In genomic region chr5:99958666-99959065, GRCm38 (mm10) we compare ENCODE assay signal across 29 mouse cellular contexts. TPM values are rescaled to one million over a fixed set of nuclear protein-coding genes. Genes with fewer than 3 reads are reported as not detected.
DNase-seq lines count a peak whose midpoint lies in the region; ATAC-seq and TF ChIP-seq lines count a peak whose summit lies in the region.
"Had no signal": no experiment of that assay in that cellular context is flagged by ENCODE, and none has a peak within 500 bp of the region (broad histone marks: within the 10 kb centered on the region; RNA-seq: fewer than 3 reads in every experiment).

No protein-coding gene starts in this region.

- H3K4me2 ChIP-seq in hindbrain, embryonic 12.5 days (replicated peaks): no peak overlapping the region
- H3K4me2 ChIP-seq: embryonic facial prominence, embryonic 13.5 days; forebrain, embryonic 12.5 days; forebrain, embryonic 15.5 days; heart, embryonic 12.5 days; heart, embryonic 15.5 days; hindbrain, embryonic 15.5 days had no signal

- no peak for TF ChIP-seq RAD21 in MEL (IDR thresholded peaks at IDR 0.05; ENCODE audit: low read depth, low read length)

- no peak for TF ChIP-seq CTCF in lung, adult 2 months (IDR thresholded peaks at IDR 0.05; ENCODE audit: insufficient read depth, low read length)
- TF ChIP-seq CTCF in MEL (IDR thresholded peaks at IDR 0.05 in 2 of 3, conservative IDR thresholded peaks at IDR 0.05 in 1 of 3; ENCODE audit: control insufficient read depth in 1 of 3, insufficient read depth in 1 of 3, low read depth in 2 of 3, low read length in 3 of 3, poor library complexity in 1 of 3, severe bottlenecking in 1 of 3): no peak

- no peaks in the 10 kb centered on the region for H3K27me3 ChIP-seq in MEL (ENCODE audit: control insufficient read depth in 1 of 2, insufficient read depth in 2 of 2, low read length in 2 of 2)
- no peaks in the 10 kb centered on the region for H3K27me3 ChIP-seq in hindbrain, embryonic 12.5 days
- H3K27me3 ChIP-seq: CH12.LX; embryonic facial prominence, embryonic 13.5 days; forebrain, embryonic 12.5 days; forebrain, embryonic 15.5 days; heart, embryonic 12.5 days; heart, embryonic 15.5 days; hindbrain, embryonic 15.5 days had no signal

- peaks cover 5% of the 10 kb centered on the region for H3K4me1 ChIP-seq in lung, adult 2 months (ENCODE audit: control insufficient read depth, insufficient read depth, low read length)
- H3K4me1 ChIP-seq in MEL (ENCODE audit: control insufficient read depth in 1 of 2, insufficient read depth in 2 of 2, low read length in 2 of 2): no peaks in the 10 kb centered on the region; a peak in 1 of 4 replicates
- H3K4me1 ChIP-seq in hindbrain, embryonic 12.5 days: peaks cover 7% of the 10 kb centered on the region; the same call in 1 of the 2 replicates
- H3K4me1 ChIP-seq: embryonic facial prominence, embryonic 13.5 days; forebrain, embryonic 15.5 days; heart, embryonic 12.5 days; heart, embryonic 15.5 days; hindbrain, embryonic 15.5 days had no signal

- no peak overlapping the region for H3K4me3 ChIP-seq in lung, adult 2 months (replicated peaks; ENCODE audit: extremely low read depth, low read depth, low read length)
- no peak overlapping the region for H3K4me3 ChIP-seq in MEL (ENCODE audit: control insufficient read depth in 1 of 2, insufficient read depth in 1 of 2, low read depth in 2 of 2, low read length in 2 of 2)
- no peak overlapping the region for H3K4me3 ChIP-seq in hindbrain, embryonic 12.5 days
- H3K4me3 ChIP-seq: embryonic facial prominence, embryonic 10.5 days; embryonic facial prominence, embryonic 13.5 days; erythroblast, embryonic 14.5 days; forebrain, embryonic 12.5 days; forebrain, embryonic 15.5 days; heart, embryonic 12.5 days; heart, embryonic 15.5 days; hindbrain, embryonic 15.5 days had no signal

- TF ChIP-seq EP300 in MEL (IDR thresholded peaks at IDR 0.05; ENCODE audit: low read depth in 1 of 2, low read length in 2 of 2): no peak

- H3K9me3 ChIP-seq in MEL (replicated peaks; ENCODE audit: insufficient read depth, low read length): no peaks in the 10 kb centered on the region
- H3K9me3 ChIP-seq in hindbrain, embryonic 12.5 days (replicated peaks): no peaks in the 10 kb centered on the region
- H3K9me3 ChIP-seq: embryonic facial prominence, embryonic 10.5 days; embryonic facial prominence, embryonic 13.5 days; forebrain, embryonic 12.5 days; forebrain, embryonic 15.5 days; G1E; heart, embryonic 12.5 days; heart, embryonic 15.5 days; hindbrain, embryonic 15.5 days had no signal

- WGBS in lung, adult 2 months: 58% methylated on average over 1 of the region's 1 CpGs
- 100% methylated on average over 1 of the region's 1 CpGs for WGBS in hindbrain, embryonic 12.5 days

- peaks cover 1% of the 10 kb centered on the region for H3K79me2 ChIP-seq in MEL (ENCODE audit: control insufficient read depth, insufficient read depth, low read length, poor library complexity)

- no peak for ATAC-seq in hindbrain, embryonic 12.5 days (ENCODE audit: low FRiP score)
- ATAC-seq: forebrain, embryonic 15.5 days had no signal

- H3K9ac ChIP-seq in MEL (ENCODE audit: control insufficient read depth, low read depth, low read length, poor library complexity, severe bottlenecking): no peak overlapping the region
- H3K9ac ChIP-seq in hindbrain, embryonic 12.5 days: no peak overlapping the region
- H3K9ac ChIP-seq: embryonic facial prominence, embryonic 13.5 days; forebrain, embryonic 12.5 days; forebrain, embryonic 15.5 days; heart, embryonic 12.5 days; heart, embryonic 15.5 days; hindbrain, embryonic 15.5 days had no signal

- H3K36me3 ChIP-seq in MEL (ENCODE audit: control insufficient read depth in 1 of 2, insufficient read depth in 2 of 2, low read length in 2 of 2): peaks cover 9 to 20% of the 10 kb centered on the region in 2 experiments
- peaks cover 39% of the 10 kb centered on the region for H3K36me3 ChIP-seq in hindbrain, embryonic 12.5 days

- DNase-seq in lung, adult 18-20 months: peak; percentile 39 to 50
- DNase-seq in lung, adult 2 months: no peak
- DNase-seq in MEL (ENCODE audit: low read depth, low spot score): peak; percentile 33
- peak; percentile 5 for DNase-seq in induced T-regulatory cell, adult 2 months (ENCODE audit: low read depth)
- peak; percentile 47 for DNase-seq in lung, postnatal 25 days (ENCODE audit: low spot score)
- no peak for DNase-seq in thymus, adult 18-20 months
- DNase-seq: adrenal gland, adult 8-10 months; B cell, adult 2 months; cerebellum, adult 11-12 months; cerebellum, adult 8-10 months; cerebellum, postnatal 10 days; cerebellum, postnatal 36 days; embryo, embryonic 11 days; gastrocnemius, postnatal 25 days; heart, adult 18-20 months; heart, postnatal 10 days; heart, postnatal 4 days had no signal

- no peak overlapping the region for H3K27ac ChIP-seq in MEL (ENCODE audit: control insufficient read depth, low read depth, low read length)
- no peak overlapping the region for H3K27ac ChIP-seq in hindbrain, embryonic 12.5 days
- H3K27ac ChIP-seq: embryonic facial prominence, embryonic 10.5 days; embryonic facial prominence, embryonic 13.5 days; forebrain, embryonic 12.5 days; forebrain, embryonic 15.5 days; heart, embryonic 15.5 days; hindbrain, embryonic 15.5 days had no signal

- no peak for TF ChIP-seq POLR2A in lung, adult 2 months (IDR thresholded peaks at IDR 0.05; ENCODE audit: borderline replicate concordance, extremely low read depth, low read depth, low read length)
- TF ChIP-seq POLR2A in MEL (IDR thresholded peaks at IDR 0.05; ENCODE audit: control insufficient read depth in 1 of 2, insufficient read depth in 1 of 2, low read depth in 1 of 2, low read length in 2 of 2, poor library complexity in 1 of 2): no peak

TF ChIP-seq in MEL, 35 proteins besides CTCF, POLR2A, EP300 and RAD21:
- no peak for TF ChIP-seq POLR2AphosphoS5 (IDR thresholded peaks at IDR 0.05; ENCODE audit: borderline replicate concordance, low read depth, low read length)
- TF ChIP-seq SIN3A (IDR thresholded peaks at IDR 0.05; ENCODE audit: low read length): no peak
- TF ChIP-seq ZMIZ1 (IDR thresholded peaks at IDR 0.05; ENCODE audit: low read depth, low read length): 0 out of 2 replicates have a peak, but pooled peaks have one; percentile 17
- TF ChIP-seq NELFE (IDR thresholded peaks at IDR 0.05; ENCODE audit: low read depth, low read length): no peak
- TF ChIP-seq MAZ (IDR thresholded peaks at IDR 0.05; ENCODE audit: low read depth, low read length): no peak
- no peak for TF ChIP-seq USF1 (IDR thresholded peaks at IDR 0.05; ENCODE audit: low read depth, low read length)
- TF ChIP-seq ETS1 (IDR thresholded peaks at IDR 0.05; ENCODE audit: low read depth, low read length): no peak

RNA-seq across cellular contexts. Expression of gene Hnrnpd, which starts 20.1 kb away (rescaled TPM):
- polyA plus RNA-seq in lung, adult 2 months (2012; rRNA removed): 28.5 and 46.0 TPM in 2 replicates
- 55.4 and 70.6 TPM in 2 replicates for total RNA-seq in MEL (2012; rRNA removed)
- 100 to 1,000 TPM in 1 of 2 experiments, not detected in 1; 796 TPM for polyA plus RNA-seq in MEL (2012; ENCODE audit: insufficient read depth in 1 of 2, insufficient read length in 2 of 2, low read depth in 1 of 2, low replicate concordance in 2 of 2, missing spikeins in 1 of 2)
- 445 and 497 TPM in 2 replicates for polyA plus RNA-seq in hindbrain, embryonic 12.5 days (2016; fragmentation: Nextera tagmentation; extraction: Ambion mirVana)

RNA-seq across cellular contexts. Expression of gene 4930524J08Rik, which starts 20.2 kb away (rescaled TPM):
- 1.1 and 1.7 TPM in 2 replicates for polyA plus RNA-seq in lung, adult 2 months (2012; rRNA removed)
- 1.0 and 1.1 TPM in 2 replicates for total RNA-seq in MEL (2012; rRNA removed)
- polyA plus RNA-seq in MEL (2012; ENCODE audit: insufficient read depth in 1 of 2, insufficient read length in 2 of 2, low read depth in 1 of 2, low replicate concordance in 2 of 2, missing spikeins in 1 of 2): 1 to 10 TPM in 1 of 2 experiments, not detected in 1; 6.7 TPM
- polyA plus RNA-seq in hindbrain, embryonic 12.5 days (2016; fragmentation: Nextera tagmentation; extraction: Ambion mirVana): 2.0 and 2.7 TPM in 2 replicates

RNA-seq across cellular contexts. Expression of gene Vamp9, which starts 52.6 kb away (rescaled TPM):
- 0.33 TPM in 1 of 2 replicates, not detected in the other for polyA plus RNA-seq in lung, adult 2 months (2012; rRNA removed)
- not detected in 2 replicates for total RNA-seq in MEL (2012; rRNA removed)
- not detected for polyA plus RNA-seq in MEL (2012; ENCODE audit: insufficient read depth in 1 of 2, insufficient read length in 2 of 2, low read depth in 1 of 2, low replicate concordance in 2 of 2, missing spikeins in 1 of 2)
- 0.50 TPM in 1 of 2 replicates, not detected in the other for polyA plus RNA-seq in hindbrain, embryonic 12.5 days (2016; fragmentation: Nextera tagmentation; extraction: Ambion mirVana)
- total RNA-seq: CH12.LX; G1E; gastrocnemius, adult 8-10 months; gastrocnemius, postnatal 25 days; heart, adult 18-20 months; heart, postnatal 10 days had no signal
- polyA plus RNA-seq: embryonic facial prominence, embryonic 10.5 days; erythroblast, embryonic 14.5 days; G1E; heart, embryonic 12.5 days had no signal

Comparison
In these comparisons a context has a peak if more than half of its experiments do, and no peak if none do; other contexts are left out.
1. DNase-seq: peak in lung, adult 18-20 months (2 of 2), MEL (single experiment), induced T-regulatory cell, adult 2 months (single experiment) and lung, postnatal 25 days (single experiment); none in lung, adult 2 months (single experiment) and thymus, adult 18-20 months (0 of 2).